Mouse (Mus musculus) liver, adult 10 weeks (tissue): ENCODE results near the gene Mx1. TPM values are rescaled to one million over a fixed set of nuclear protein-coding genes. Genes with fewer than 3 reads are reported as not detected.

Experiments used
- polyA plus RNA-seq: library from polyadenylated mRNA; stranded (reverse); fragments of 350-450 nt; fragmentation: Illumina TruSeq; extraction: RNeasy Lipid Tissue Mini Kit (QIAGEN cat#74804); gene quantifications from one replicate; pipeline ENCODE4 v1.2.3, GENCODE M21; 2014; ENCODE audit warnings: low read depth, low replicate concordance

Mx1 gene
- 2.7 TPM for polyA plus RNA-seq

DNA sequence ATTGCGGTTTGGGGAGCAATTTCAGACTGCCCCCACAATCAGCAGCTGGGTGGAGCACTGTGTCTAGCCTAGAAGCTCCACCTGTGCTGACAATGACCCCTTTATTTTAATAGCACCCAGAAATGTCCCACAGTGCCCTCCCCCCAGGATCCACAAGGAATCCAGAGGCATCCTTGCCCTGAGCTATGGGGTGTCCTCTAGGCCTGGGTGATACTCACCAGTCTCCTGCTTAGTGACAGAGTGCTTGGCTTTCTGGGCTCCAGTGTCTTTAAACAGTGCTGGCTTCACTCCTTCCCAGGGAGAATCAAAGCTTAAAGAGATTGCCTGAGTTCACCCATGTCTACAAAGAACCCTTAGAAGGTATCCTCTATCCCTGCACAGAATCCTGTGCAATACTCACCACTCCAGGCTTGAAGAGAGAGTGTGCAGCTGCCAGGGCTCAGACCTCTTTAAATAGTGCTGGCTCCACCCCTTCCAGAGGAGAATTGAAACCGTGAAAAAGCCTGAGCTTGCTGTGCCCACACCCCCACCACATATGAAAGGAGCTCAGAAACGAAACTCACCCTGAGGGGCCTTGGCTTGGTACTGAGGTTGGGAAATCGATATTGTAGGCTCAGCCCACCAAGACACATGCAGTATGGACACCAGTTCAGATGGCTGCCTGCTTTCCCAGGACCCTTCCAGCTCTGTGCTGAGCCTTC lies at the start of gene Mx1:
Gene Mx1, minus strand, starts transcription at position 427 of the 701 bp plus-strand sequence.

Other genes starting within 250 kb of the Mx1 start
- 3.7 TPM for gene Bace2, start 106.2 kb downstream of the Mx1 start, polyA plus RNA-seq
- not detected for gene Fam3b, start 51.9 kb upstream of the Mx1 start, polyA plus RNA-seq
- 3.5 TPM for gene Tmprss2, start 148.3 kb upstream of the Mx1 start, polyA plus RNA-seq